Mouse (Mus musculus) urinary bladder, postnatal 36 days (tissue): ENCODE data around the gene Ranbp9.
A peak's percentile ranks its signal among the peaks of the same experiment; 100 is the strongest.

Experiments
- DNase-seq, 2 experiments: peaks; one replicate each; pipeline ENCODE4 v3.0.0; 2022; ENCODE audit warnings: low spot score in 2 of 2, mixed read lengths in 1 of 2

Gene Ranbp9

GRCm38 (mm10) chr13:43452177-43452576 is 28.9 kb downstream of the Ranbp9 start:
- no peak for DNase-seq

- DNase-seq: no peak
Measured at GRCm38 (mm10) chr13:43450686-43451085, 30.4 kb downstream of the Ranbp9 start.

GRCm38 (mm10) chr13:43447721-43448120 is 33.4 kb downstream of the Ranbp9 start:
- no peak for DNase-seq

- DNase-seq: no peak
Measured at GRCm38 (mm10) chr13:43445754-43446153, 35.3 kb downstream of the Ranbp9 start.

GRCm38 (mm10) chr13:43444717-43445116 is 36.4 kb downstream of the Ranbp9 start:
- no peak for DNase-seq

GRCm38 (mm10) chr13:43443706-43444105 is 37.4 kb downstream of the Ranbp9 start:
- no peak for DNase-seq

- DNase-seq: no peak
Measured at GRCm38 (mm10) chr13:43442551-43442950, 38.5 kb downstream of the Ranbp9 start.

- DNase-seq: no peak
Measured at GRCm38 (mm10) chr13:43440376-43440775, 40.7 kb downstream of the Ranbp9 start.

GRCm38 (mm10) chr13:43433395-43433794 is 47.7 kb downstream of the Ranbp9 start:
- no peak for DNase-seq

- no peak for DNase-seq
Measured at GRCm38 (mm10) chr13:43428436-43428835, 52.6 kb downstream of the Ranbp9 start.

- DNase-seq: no peak
Measured at GRCm38 (mm10) chr13:43415249-43415648, 65.8 kb downstream of the Ranbp9 start.

GRCm38 (mm10) chr13:43413611-43414010 is 67.5 kb downstream of the Ranbp9 start:
- no peak for DNase-seq

- DNase-seq: no peak
Measured at GRCm38 (mm10) chr13:43412311-43412710, 68.8 kb downstream of the Ranbp9 start.

GRCm38 (mm10) chr13:43399576-43399975 is 81.5 kb downstream of the Ranbp9 start:
- no peak for DNase-seq

GRCm38 (mm10) chr13:43398297-43399080 is 82.6 kb downstream of the Ranbp9 start, which contains the start of gene Nol7:
Nol7 (plus strand) TSS chr13:43398390.
- peak; percentile 92 to 94 for DNase-seq

- no peak for DNase-seq
Measured at GRCm38 (mm10) chr13:43397700-43398296, 83.3 kb downstream of the Ranbp9 start.

- no peak for DNase-seq
Measured at GRCm38 (mm10) chr13:43385321-43385720, 95.8 kb downstream of the Ranbp9 start.

- DNase-seq: no peak
Measured at GRCm38 (mm10) chr13:43379989-43380388, 101.1 kb downstream of the Ranbp9 start.

- no peak for DNase-seq
Measured at GRCm38 (mm10) chr13:43374918-43375432, 106.1 kb downstream of the Ranbp9 start.

GRCm38 (mm10) chr13:43374205-43374604 is 106.9 kb downstream of the Ranbp9 start:
- DNase-seq: no peak

GRCm38 (mm10) chr13:43372892-43373291 is 108.2 kb downstream of the Ranbp9 start:
- no peak for DNase-seq

GRCm38 (mm10) chr13:43370063-43370462 is 111.0 kb downstream of the Ranbp9 start:
- DNase-seq: no peak

- no peak for DNase-seq
Measured at GRCm38 (mm10) chr13:43365825-43366184, 115.3 kb downstream of the Ranbp9 start.
